Mouse (Mus musculus) liver, postnatal 0 days (tissue): ENCODE measurements around the gene Adcy5. TPM values are rescaled to one million over a fixed set of nuclear protein-coding genes. Genes with fewer than 3 reads are reported as not detected.

Experiments used
- ATAC-seq: fragments of 200-750 bp; cut with Nextera tagmentation; 2 replicates; pipeline ENCODE4 v1.8.0; 2017; ENCODE audit warnings: mild to moderate bottlenecking, moderate library complexity
- DNase-seq: peaks from one replicate; pipeline ENCODE4 v3.0.0-alpha.2; 2016
- H3K27ac ChIP-seq: fragments of 300-500 bp; sonication (generic); 2 replicates; pipeline ENCODE4 v1.5.1; 2014; ENCODE audit warnings: antibody characterized with exemption, moderate library complexity, mild to moderate bottlenecking, low read depth
- H3K27me3 ChIP-seq: fragments of 300-500 bp; sonication (generic); 2 replicates; pipeline ENCODE4 v1.6.1; 2014; ENCODE audit warnings: low read length, control low read depth, mixed read lengths; ENCODE audit not compliant: insufficient read depth
- H3K36me3 ChIP-seq: fragments of 300-500 bp; sonication (generic); replicated peaks from 2 replicates; pipeline ENCODE4 v1.6.1; 2014; ENCODE audit warnings: mild to moderate bottlenecking, control low read depth, low read length, moderate library complexity, mixed read lengths; ENCODE audit not compliant: insufficient read depth
- H3K4me1 ChIP-seq: fragments of 300-500 bp; sonication (generic); 2 replicates; pipeline ENCODE4 v1.6.1; 2014; ENCODE audit warnings: antibody characterized with exemption, mild to moderate bottlenecking, control low read depth; ENCODE audit not compliant: insufficient read depth
- H3K4me2 ChIP-seq: fragments of 300-500 bp; sonication (generic); 2 replicates; pipeline ENCODE4 v1.6.1; 2014; ENCODE audit warnings: low read depth, mild to moderate bottlenecking, low read length, moderate library complexity, mixed read lengths
- H3K4me3 ChIP-seq: fragments of 300-500 bp; sonication (generic); 2 replicates; pipeline ENCODE4 v1.5.1; 2014; ENCODE audit warnings: low read depth, low read length
- H3K9ac ChIP-seq: fragments of 300-500 bp; sonication (generic); replicated peaks from 2 replicates; pipeline ENCODE4 v1.6.1; 2014; ENCODE audit warnings: mild to moderate bottlenecking, moderate library complexity
- H3K9me3 ChIP-seq: fragments of 300-500 bp; sonication (generic); 2 replicates; pipeline ENCODE4 v1.6.1; 2016; ENCODE audit warnings: mild to moderate bottlenecking, control low read depth, low read length, mixed read lengths
- CTCF ChIP-seq: sonication (generic); IDR thresholded peaks from 2 replicates; pipeline ENCODE4 v1.5.1; 2016; ENCODE audit warnings: antibody characterized with exemption, low read depth
- EP300 ChIP-seq: IDR thresholded peaks from 2 replicates; pipeline ENCODE4 v1.6.1; 2016; ENCODE audit warnings: antibody characterized with exemption, low read depth, mild to moderate bottlenecking
- WGBS: fragments of 180-500 bp; shearing (Covaris S2); extraction: QIAGEN DNeasy Blood & Tissue Kit; methylation state at CpG from one replicate; pipeline ENCODE4 v1.1.7; 2014; ENCODE audit not compliant: insufficient replicate concordance; 5-methylcytosine and 5-hydroxymethylcytosine counted together
- polyA plus RNA-seq: library from polyadenylated mRNA; unstranded; fragments of >200 nt; fragmentation: Nextera tagmentation; extraction: Ambion mirVana; gene quantifications from 2 replicates; pipeline ENCODE4 v1.2.1, GENCODE M21; 2015

Gene Adcy5
- 0.28 and 0.39 TPM in 2 replicates for polyA plus RNA-seq

- WGBS, result under 1% methylated on average over 25 of the region's 104 CpGs
- no peak within 1 kb of the TSS for H3K27ac ChIP-seq
- no peaks in the 10 kb centered on the region for H3K9me3 ChIP-seq
- H3K4me1 ChIP-seq, result peaks cover 14% of the 10 kb centered on the region
- peak within 1 kb of the TSS; percentile 6; the same call in 1 of the 2 replicates for H3K9ac ChIP-seq
- TF ChIP-seq EP300 (no peak), CTCF (no peak)
- H3K4me2 ChIP-seq, result peak within 1 kb of the TSS; percentile 78
- H3K27me3 ChIP-seq, result peaks cover 87% of the 10 kb centered on the region
- ATAC-seq (no peak; the same call in 1 of the 2 replicates), DNase-seq (peak; percentile 29)
- H3K4me3 ChIP-seq, result peak within 1 kb of the TSS; percentile 54
- H3K36me3 ChIP-seq, result no peaks in the 10 kb centered on the region
These were observed at the start of gene Adcy5 for GRCm38 (mm10) chr16:35154641-35155390. TSS of gene Adcy5 (plus strand) at chr16:35154877.

- Histone ChIP-seq H3K36me3 (peaks cover 18% of the 10 kb centered on the region), H3K4me2 (no peak overlapping the region), H3K4me1 (no peaks in the 10 kb centered on the region), H3K4me3 (no peak overlapping the region), H3K9ac (no peak overlapping the region), H3K27ac (no peak overlapping the region), H3K9me3 (no peaks in the 10 kb centered on the region), H3K27me3 (no peaks in the 10 kb centered on the region)
- no peak for TF ChIP-seq EP300
- TF ChIP-seq CTCF, result no peak
- DNase-seq (no peak), ATAC-seq (no peak)
- WGBS, result 81% methylated on average over 6 of the region's 6 CpGs
These were observed 46.7 kb upstream of the Adcy5 start for GRCm38 (mm10) chr16:35107985-35108384.

GRCm38 (mm10) chr16:35109156-35109555 is 45.5 kb upstream of the Adcy5 start:
- Histone ChIP-seq H3K36me3 (peaks cover 14% of the 10 kb centered on the region), H3K4me2 (no peak overlapping the region), H3K9ac (no peak overlapping the region), H3K27ac (no peak overlapping the region), H3K9me3 (no peaks in the 10 kb centered on the region), H3K4me3 (no peak overlapping the region), H3K27me3 (no peaks in the 10 kb centered on the region), H3K4me1 (no peaks in the 10 kb centered on the region)
- ATAC-seq, result no peak
- no peak for DNase-seq
- 73% methylated on average over 8 of the region's 8 CpGs for WGBS
- no peak for TF ChIP-seq EP300
- TF ChIP-seq CTCF, result no peak

- no peak for DNase-seq
- no peak overlapping the region for H3K4me3 ChIP-seq
- no peaks in the 10 kb centered on the region for H3K4me1 ChIP-seq
- 78% methylated on average over 7 of the region's 7 CpGs for WGBS
- peaks cover 12% of the 10 kb centered on the region for H3K36me3 ChIP-seq
- no peak for TF ChIP-seq CTCF
- TF ChIP-seq EP300, result no peak
- no peaks in the 10 kb centered on the region for H3K9me3 ChIP-seq
- H3K27me3 ChIP-seq, result no peaks in the 10 kb centered on the region
- no peak overlapping the region for H3K27ac ChIP-seq
- ATAC-seq, result no peak
- H3K9ac ChIP-seq, result no peak overlapping the region
- no peak overlapping the region for H3K4me2 ChIP-seq
These were observed 44.9 kb upstream of the Adcy5 start for GRCm38 (mm10) chr16:35109656-35110291.

- ATAC-seq, result peak; percentile 77
- 38% methylated on average over 10 of the region's 10 CpGs for WGBS
These were observed 44.1 kb upstream of the Adcy5 start for GRCm38 (mm10) chr16:35110410-35111142.

GRCm38 (mm10) chr16:35111143-35111620 is 43.5 kb upstream of the Adcy5 start:
- Histone ChIP-seq H3K27ac (no peak overlapping the region), H3K4me2 (no peak overlapping the region), H3K9ac (no peak overlapping the region), H3K9me3 (no peaks in the 10 kb centered on the region), H3K36me3 (peaks cover 7% of the 10 kb centered on the region), H3K4me3 (no peak overlapping the region), H3K27me3 (no peaks in the 10 kb centered on the region), H3K4me1 (no peaks in the 10 kb centered on the region)
- ATAC-seq (no peak), DNase-seq (no peak)
- 62% methylated on average over 8 of the region's 8 CpGs for WGBS
- TF ChIP-seq EP300 (no peak), CTCF (peak; percentile 41)

More at GRCm38 (mm10) chr16:35110410-35111142, 44.1 kb upstream of the Adcy5 start:
- H3K9ac ChIP-seq, result no peak overlapping the region
- no peak overlapping the region for H3K4me3 ChIP-seq
- no peak overlapping the region for H3K27ac ChIP-seq
- DNase-seq, result peak; percentile 85
- TF ChIP-seq CTCF (peak; percentile 97), EP300 (no peak)
- H3K27me3 ChIP-seq, result no peaks in the 10 kb centered on the region
- no peak overlapping the region for H3K4me2 ChIP-seq
- no peaks in the 10 kb centered on the region for H3K9me3 ChIP-seq
- peaks cover 12% of the 10 kb centered on the region for H3K36me3 ChIP-seq
- no peaks in the 10 kb centered on the region for H3K4me1 ChIP-seq
